Mouse (Mus musculus) megakaryocyte, embryonic 14.5 days (primary cell): Measurements from ENCODE around the gene Scgb2b11. TPM values are rescaled to one million over a fixed set of nuclear protein-coding genes. Genes with fewer than 3 reads are reported as not detected.
"Not testable (repeated sequence)": the region's sequence is repeated elsewhere in the genome, so short reads cannot be mapped to it uniquely, and the experiment has no call there.

Experiments
- H3K27me3 ChIP-seq: replicated peaks from 2 replicates; pipeline ENCODE3; 2012; ENCODE audit warnings: inconsistent platforms
- H3K36me3 ChIP-seq: replicated peaks from 2 replicates; pipeline ENCODE3; 2012; ENCODE audit warnings: low read length, inconsistent platforms, mixed read lengths
- H3K4me1 ChIP-seq: 2 replicates; pipeline ENCODE4 v1.6.1; 2012; ENCODE audit warnings: inconsistent platforms
- H3K4me3 ChIP-seq: replicated peaks from 2 replicates; pipeline ENCODE3; 2012; ENCODE audit warnings: moderate library complexity, mild to moderate bottlenecking, inconsistent platforms
- H3K9me3 ChIP-seq: 2 replicates; pipeline ENCODE4 v1.6.1; 2012; ENCODE audit warnings: inconsistent platforms
- polyA plus RNA-seq: library from polyadenylated mRNA; stranded (reverse); fragments of >175 nt; gene quantifications from 2 replicates; pipeline ENCODE4 v1.2.3, GENCODE M21; 2012; ENCODE audit warnings: low replicate concordance; ENCODE audit not compliant: insufficient read depth

Scgb2b11 gene
- not detected in 2 replicates for polyA plus RNA-seq

DNA sequence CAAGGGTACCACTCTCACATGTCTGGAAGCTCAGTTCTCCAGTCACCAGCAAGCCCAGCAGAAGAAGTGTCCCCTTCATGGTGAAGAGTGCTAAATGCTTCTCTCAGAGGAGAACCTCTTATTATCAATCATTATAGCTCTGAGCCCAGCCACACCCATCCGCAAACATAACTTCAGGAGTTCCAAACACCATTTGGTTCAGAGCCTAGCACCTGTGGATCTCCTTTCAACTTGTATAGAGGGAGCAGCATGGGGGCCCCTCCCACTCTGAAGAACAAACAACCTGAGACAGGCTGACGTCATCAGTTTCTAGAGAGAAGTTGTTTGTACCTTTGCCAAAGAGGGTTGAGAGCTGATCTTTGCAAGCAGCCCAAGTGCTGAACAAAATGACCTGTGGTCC lies at the start of gene Scgb2b11:
TSS of gene Scgb2b11 (minus strand) at position 101 of the 400 bp plus-strand sequence.
- not testable (repeated sequence) for H3K4me1 ChIP-seq

DNA sequence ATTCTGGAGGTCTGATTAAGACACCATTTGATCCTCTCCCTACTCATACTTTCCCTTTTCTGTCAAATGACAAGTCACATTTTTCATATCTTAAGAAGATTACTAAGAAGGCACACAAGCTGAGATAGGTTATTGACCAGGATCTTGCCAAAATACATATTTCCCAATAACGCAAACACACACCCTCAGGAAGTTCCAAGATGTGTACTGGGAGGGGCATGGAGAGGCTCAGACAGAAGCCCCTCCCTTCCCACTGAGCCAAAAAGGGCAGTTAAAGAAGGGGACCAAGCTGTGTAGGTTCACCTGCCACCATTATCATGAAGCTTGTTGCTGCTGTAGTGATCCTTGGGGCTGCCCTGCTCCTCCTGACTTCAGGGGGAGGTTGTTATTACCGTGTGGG lies 11.6 kb upstream of the Scgb2b11 start, which contains the start of gene Scgb1b11:
TSS of gene Scgb1b11 (plus strand) at position 301 of the 400 bp plus-strand sequence.
- H3K36me3 ChIP-seq, H3K4me3 ChIP-seq, H3K4me1 ChIP-seq, H3K27me3 ChIP-seq, H3K9me3 ChIP-seq: not testable (repeated sequence)

More for the DNA sequence above, at the start of gene Scgb2b11:
- not testable (repeated sequence) for H3K9me3 ChIP-seq, H3K4me3 ChIP-seq, H3K27me3 ChIP-seq, H3K36me3 ChIP-seq

Other genes with a start within 250 kb of the Scgb2b11 start
- not detected in 2 replicates for gene Scgb1b10, start 110.3 kb downstream of the Scgb2b11 start, polyA plus RNA-seq
- not detected in 2 replicates for gene Scgb1b11, start 11.7 kb upstream of the Scgb2b11 start, polyA plus RNA-seq
- gene Scgb2b12, start 116.1 kb upstream of the Scgb2b11 start, polyA plus RNA-seq, result not detected in 2 replicates
- not detected in 2 replicates for gene Scgb1b12, start 123.0 kb upstream of the Scgb2b11 start, polyA plus RNA-seq
- not detected in 2 replicates for gene Scgb1b29, start 230.4 kb upstream of the Scgb2b11 start, polyA plus RNA-seq